Mouse (Mus musculus): ENCODE data around the gene Grcc10. TPM values are rescaled to one million over a fixed set of nuclear protein-coding genes. Genes with fewer than 3 reads are reported as not detected.

Grcc10 gene
- polyA plus RNA-seq, 1 experiment from 2014 or later: 509 TPM

DNA sequence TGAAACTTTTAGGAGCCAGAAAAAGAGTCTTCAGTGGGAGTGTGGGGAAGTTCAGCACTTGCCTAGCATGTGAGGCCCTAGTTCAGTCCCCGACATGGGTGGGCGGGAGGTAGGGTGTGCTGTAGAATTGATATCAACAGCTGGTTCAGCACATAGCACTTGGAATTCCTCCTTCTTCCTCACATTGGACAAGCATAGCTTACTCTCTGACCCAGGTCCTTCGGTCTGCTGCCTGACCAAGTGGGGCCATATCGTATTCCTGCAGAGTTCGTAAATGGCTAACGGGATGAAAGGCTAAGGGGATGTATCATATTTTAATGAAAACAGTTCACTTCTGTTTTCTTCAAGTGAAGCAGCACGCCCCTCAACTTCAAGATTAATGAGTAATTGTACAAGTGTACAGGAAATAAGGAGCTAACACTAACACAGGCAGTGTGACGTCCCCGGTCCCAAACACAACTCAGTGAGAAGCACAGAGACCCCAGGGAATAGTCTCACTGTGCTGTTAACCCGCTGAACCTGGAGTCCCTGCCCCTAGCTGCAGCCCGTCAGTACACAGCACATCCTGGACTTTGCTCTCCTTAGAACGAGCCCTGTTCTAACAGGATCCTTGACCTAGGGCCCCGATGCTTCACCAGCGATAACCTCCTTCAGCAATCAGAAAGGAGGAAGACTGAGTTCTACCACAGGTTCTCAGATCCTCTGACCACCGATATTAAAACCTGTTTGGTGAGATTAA lies 47.8 kb downstream of the Grcc10 start:
- DNase-seq (ENCODE audit: low spot score) (no peak), ATAC-seq (replicated peaks; ENCODE audit: low FRiP score) (no peak)
- H3K9ac ChIP-seq (ENCODE audit: low read length): no peak overlapping the region
- H3K36me3 ChIP-seq (ENCODE audit: control insufficient read depth, insufficient read depth, low read length): no peaks in the 10 kb centered on the region
- no peak overlapping the region for H3K4me2 ChIP-seq (ENCODE audit: low read depth, low read length, severe bottlenecking)
- no peak overlapping the region for H3K27ac ChIP-seq (ENCODE audit: low read depth, low read length)
- H3K4me1 ChIP-seq (replicated peaks; ENCODE audit: control insufficient read depth, insufficient read depth, low read length): no peaks in the 10 kb centered on the region
- no peak overlapping the region for H3K4me3 ChIP-seq (ENCODE audit: low read depth, low read length)
- no peaks in the 10 kb centered on the region for H3K9me3 ChIP-seq (ENCODE audit: control insufficient read depth, low read length)
- 83% methylated on average over 15 of the region's 15 CpGs for WGBS
- no peaks in the 10 kb centered on the region for H3K27me3 ChIP-seq (ENCODE audit: control insufficient read depth, insufficient read depth, low read length)

DNA sequence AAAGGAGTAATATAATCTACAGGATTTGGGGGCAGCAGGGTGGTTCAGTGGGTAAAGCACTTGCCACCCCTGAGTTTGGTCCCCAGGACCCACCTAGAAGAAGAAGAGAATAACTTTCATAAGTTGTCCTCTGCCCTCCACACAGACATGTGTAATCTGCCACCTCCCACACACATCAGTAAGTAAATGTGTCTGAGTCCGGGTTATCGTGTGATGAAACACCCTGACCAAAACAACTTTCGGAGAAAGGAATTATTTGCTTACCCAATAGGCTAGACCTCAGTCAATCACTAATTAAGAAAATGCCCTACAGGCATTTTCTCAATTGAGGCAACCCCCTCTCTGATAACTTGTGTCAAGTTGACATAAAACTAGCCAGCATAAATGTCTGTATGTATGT lies 50.7 kb downstream of the Grcc10 start:
- no peaks in the 10 kb centered on the region for H3K4me1 ChIP-seq (replicated peaks; ENCODE audit: control insufficient read depth, insufficient read depth, low read length)
- ATAC-seq (replicated peaks; ENCODE audit: low FRiP score): no peak
- H3K36me3 ChIP-seq (ENCODE audit: control insufficient read depth, insufficient read depth, low read length): no peaks in the 10 kb centered on the region
- no peaks in the 10 kb centered on the region for H3K27me3 ChIP-seq (ENCODE audit: control insufficient read depth, insufficient read depth, low read length)
- H3K9ac ChIP-seq (ENCODE audit: low read length): no peak overlapping the region
- DNase-seq (ENCODE audit: low spot score): no peak
- H3K27ac ChIP-seq (ENCODE audit: low read depth, low read length): no peak overlapping the region
- H3K4me2 ChIP-seq (ENCODE audit: low read depth, low read length, severe bottlenecking): no peak overlapping the region
- 95% methylated on average over 3 of the region's 3 CpGs for WGBS
- no peak overlapping the region for H3K4me3 ChIP-seq (ENCODE audit: low read depth, low read length)
- H3K9me3 ChIP-seq (ENCODE audit: control insufficient read depth, low read length): no peaks in the 10 kb centered on the region

MicroRNAs encoded within 50 kb of the gene (microRNA counts, 519-probe panel; counts per million panel counts)
- microRNA mmu-miR-141: 31.2 counts per million
- microRNA mmu-miR-200c: 3,795 counts per million, percentile 25 among the panel's probes with 10 or more counts

Small RNAs within 50 kb of the gene (microRNA-seq; reads per million reads assigned to microRNA genes)
- gene Mir141 (ENCODE audit: insufficient number of aligned reads) (145 reads per million, percentile 40 among the genes with 10 or more reads in this experiment), gene Mir200c (ENCODE audit: insufficient number of aligned reads) (1,163 reads per million, percentile 69 among the genes with 10 or more reads in this experiment)

Other genes with a start within 250 kb of the Grcc10 start
- 0.08 and 0.21 TPM in 2 replicates for gene C1rl, start 248.3 kb downstream of the Grcc10 start, polyA plus RNA-seq (2014; fragmentation: Nextera tagmentation; extraction: Ambion mirVana)
- 0.08 and 0.35 TPM in 2 replicates for gene C1ra, start 229.0 kb downstream of the Grcc10 start, polyA plus RNA-seq (2014; fragmentation: Nextera tagmentation; extraction: Ambion mirVana)
- gene C1s1, start 199.0 kb downstream of the Grcc10 start, polyA plus RNA-seq (2014; fragmentation: Nextera tagmentation; extraction: Ambion mirVana): 0.33 TPM in 1 of 2 replicates, not detected in the other
- not detected in 2 replicates for gene C1rb, start 171.1 kb downstream of the Grcc10 start, polyA plus RNA-seq (2014; fragmentation: Nextera tagmentation; extraction: Ambion mirVana)
- not detected in 2 replicates for gene C1s2, start 105.3 kb downstream of the Grcc10 start, polyA plus RNA-seq (2014; fragmentation: Nextera tagmentation; extraction: Ambion mirVana)
- 34.3 and 35.5 TPM in 2 replicates for gene Lpcat3, start 78.3 kb downstream of the Grcc10 start, polyA plus RNA-seq (2014; fragmentation: Nextera tagmentation; extraction: Ambion mirVana)
- 227 and 228 TPM in 2 replicates for gene Emg1, start 29.2 kb downstream of the Grcc10 start, polyA plus RNA-seq (2014; fragmentation: Nextera tagmentation; extraction: Ambion mirVana)
- 376 and 404 TPM in 2 replicates for gene Phb2, start 29.0 kb downstream of the Grcc10 start, polyA plus RNA-seq (2014; fragmentation: Nextera tagmentation; extraction: Ambion mirVana)
- 4.8 and 4.9 TPM in 2 replicates for gene Ptpn6, start 2.7 kb downstream of the Grcc10 start, polyA plus RNA-seq (2014; fragmentation: Nextera tagmentation; extraction: Ambion mirVana)
- not detected in 2 replicates for gene Gm45234, start 14.6 kb upstream of the Grcc10 start, polyA plus RNA-seq (2014; fragmentation: Nextera tagmentation; extraction: Ambion mirVana)
- gene Atn1, start 15.2 kb upstream of the Grcc10 start, polyA plus RNA-seq (2014; fragmentation: Nextera tagmentation; extraction: Ambion mirVana): 13.9 and 14.4 TPM in 2 replicates
- 5.8 and 6.0 TPM in 2 replicates for gene Eno2, start 28.3 kb upstream of the Grcc10 start, polyA plus RNA-seq (2014; fragmentation: Nextera tagmentation; extraction: Ambion mirVana)
- 4.5 and 6.8 TPM in 2 replicates for gene Lrrc23, start 38.4 kb upstream of the Grcc10 start, polyA plus RNA-seq (2014; fragmentation: Nextera tagmentation; extraction: Ambion mirVana)
- 7.5 and 8.4 TPM in 2 replicates for gene Spsb2, start 67.3 kb upstream of the Grcc10 start, polyA plus RNA-seq (2014; fragmentation: Nextera tagmentation; extraction: Ambion mirVana)
- gene Tpi1, start 72.9 kb upstream of the Grcc10 start, polyA plus RNA-seq (2014; fragmentation: Nextera tagmentation; extraction: Ambion mirVana): 875 and 885 TPM in 2 replicates
- gene Usp5, start 88.1 kb upstream of the Grcc10 start, polyA plus RNA-seq (2014; fragmentation: Nextera tagmentation; extraction: Ambion mirVana): 182 and 184 TPM in 2 replicates
- gene Cdca3, start 88.2 kb upstream of the Grcc10 start, polyA plus RNA-seq (2014; fragmentation: Nextera tagmentation; extraction: Ambion mirVana): 276 and 307 TPM in 2 replicates
- gene Gnb3, start 98.9 kb upstream of the Grcc10 start, polyA plus RNA-seq (2014; fragmentation: Nextera tagmentation; extraction: Ambion mirVana): 0.71 and 1.1 TPM in 2 replicates
- 17.3 and 17.8 TPM in 2 replicates for gene P3h3, start 116.4 kb upstream of the Grcc10 start, polyA plus RNA-seq (2014; fragmentation: Nextera tagmentation; extraction: Ambion mirVana)
- gene Gpr162, start 122.6 kb upstream of the Grcc10 start, polyA plus RNA-seq (2014; fragmentation: Nextera tagmentation; extraction: Ambion mirVana): 2.7 and 2.8 TPM in 2 replicates
- gene Cd4, start 146.8 kb upstream of the Grcc10 start, polyA plus RNA-seq (2014; fragmentation: Nextera tagmentation; extraction: Ambion mirVana): not detected in 2 replicates
- 2.3 and 2.5 TPM in 2 replicates for gene Lag3, start 170.3 kb upstream of the Grcc10 start, polyA plus RNA-seq (2014; fragmentation: Nextera tagmentation; extraction: Ambion mirVana)
- gene Ptms, start 178.7 kb upstream of the Grcc10 start, polyA plus RNA-seq (2014; fragmentation: Nextera tagmentation; extraction: Ambion mirVana): 369 and 455 TPM in 2 replicates
- 450 and 480 TPM in 2 replicates for gene Mlf2, start 190.0 kb upstream of the Grcc10 start, polyA plus RNA-seq (2014; fragmentation: Nextera tagmentation; extraction: Ambion mirVana)
- 111 and 122 TPM in 2 replicates for gene Cops7a, start 224.2 kb upstream of the Grcc10 start, polyA plus RNA-seq (2014; fragmentation: Nextera tagmentation; extraction: Ambion mirVana)

Data from forebrain, embryonic 11.5 days (tissue).